Mouse (Mus musculus) left cerebral cortex, adult 11 months (tissue): ENCODE data around the gene Cfd.

Experiments used
- DNase-seq: peaks from one replicate; pipeline ENCODE4 v3.0.0; 2022; ENCODE audit warnings: low spot score

Cfd gene

GRCm38 (mm10) chr10:79918231-79919078 lies 27.8 kb downstream of the Cfd start:
- DNase-seq = no peak

DNA sequence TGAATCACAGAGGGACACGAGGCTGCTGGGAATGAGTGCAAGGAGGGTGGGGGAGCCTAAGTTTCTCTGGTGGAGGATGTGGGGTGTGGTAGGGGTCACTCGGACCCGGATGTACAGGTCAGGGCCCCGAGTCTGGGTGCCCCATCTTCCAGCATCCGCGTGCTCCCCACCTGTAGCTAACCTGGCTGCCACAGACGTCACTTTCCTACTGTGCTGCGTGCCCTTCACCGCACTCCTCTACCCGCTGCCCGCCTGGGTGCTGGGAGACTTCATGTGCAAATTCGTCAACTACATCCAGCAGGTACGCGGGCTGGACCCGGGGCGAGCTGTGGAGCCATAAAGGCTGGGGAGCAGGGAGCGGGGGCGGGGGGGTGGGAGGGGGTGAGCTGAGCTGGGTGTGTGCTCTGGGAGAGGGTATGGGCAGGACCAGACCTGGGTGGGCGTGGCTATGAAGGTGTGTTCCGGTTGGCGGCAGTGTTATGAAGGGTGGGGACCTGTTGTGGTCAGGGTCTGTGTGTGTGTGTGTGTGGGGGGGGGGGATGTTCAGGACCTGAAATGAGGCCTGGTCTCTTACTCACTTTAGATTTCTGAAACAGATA lies 28.7 kb downstream of the Cfd start:
- DNase-seq = no peak

GRCm38 (mm10) chr10:79920056-79920890 lies 29.6 kb downstream of the Cfd start:
- DNase-seq = no peak

DNA sequence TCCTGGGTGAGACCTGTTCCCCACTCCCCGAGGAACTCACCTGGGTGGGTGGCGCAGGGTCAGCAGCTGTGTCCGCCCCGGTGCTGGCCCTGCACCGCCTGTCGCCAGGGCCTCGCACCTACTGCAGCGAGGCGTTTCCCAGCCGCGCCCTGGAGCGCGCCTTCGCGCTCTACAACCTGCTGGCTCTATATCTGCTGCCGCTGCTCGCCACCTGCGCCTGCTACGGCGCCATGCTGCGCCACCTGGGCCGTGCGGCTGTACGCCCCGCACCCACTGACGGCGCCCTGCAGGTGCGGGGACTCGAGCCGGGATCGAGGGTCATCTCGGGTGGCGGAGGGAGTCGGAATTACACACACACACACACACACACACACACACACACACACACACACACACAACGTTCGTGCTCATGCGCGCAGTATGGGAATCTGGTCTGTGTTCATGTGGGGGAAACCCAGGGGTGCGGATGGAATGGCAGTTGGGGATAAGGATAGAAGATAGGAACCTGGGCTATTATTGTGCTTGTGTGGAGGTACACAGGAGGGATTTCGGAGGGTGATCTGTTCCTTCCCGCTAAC lies 30.4 kb downstream of the Cfd start, which contains the start of gene R3hdm4:
Gene R3hdm4 (minus strand): TSS at position 251 of the 578 bp plus-strand sequence.
- no peak for DNase-seq

DNA sequence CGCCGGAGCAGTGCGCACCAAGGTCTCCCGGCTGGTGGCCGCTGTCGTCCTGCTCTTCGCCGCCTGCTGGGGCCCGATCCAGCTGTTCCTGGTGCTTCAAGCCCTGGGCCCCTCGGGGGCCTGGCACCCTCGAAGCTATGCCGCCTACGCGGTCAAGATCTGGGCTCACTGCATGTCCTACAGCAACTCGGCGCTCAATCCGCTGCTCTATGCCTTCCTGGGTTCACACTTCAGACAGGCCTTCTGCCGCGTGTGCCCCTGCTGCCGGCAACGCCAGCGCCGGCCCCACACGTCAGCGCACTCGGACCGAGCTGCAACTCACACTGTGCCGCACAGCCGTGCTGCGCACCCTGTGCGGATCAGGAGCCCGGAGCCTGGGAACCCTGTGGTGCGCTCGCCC lies 30.9 kb downstream of the Cfd start:
- no peak for DNase-seq

DNA sequence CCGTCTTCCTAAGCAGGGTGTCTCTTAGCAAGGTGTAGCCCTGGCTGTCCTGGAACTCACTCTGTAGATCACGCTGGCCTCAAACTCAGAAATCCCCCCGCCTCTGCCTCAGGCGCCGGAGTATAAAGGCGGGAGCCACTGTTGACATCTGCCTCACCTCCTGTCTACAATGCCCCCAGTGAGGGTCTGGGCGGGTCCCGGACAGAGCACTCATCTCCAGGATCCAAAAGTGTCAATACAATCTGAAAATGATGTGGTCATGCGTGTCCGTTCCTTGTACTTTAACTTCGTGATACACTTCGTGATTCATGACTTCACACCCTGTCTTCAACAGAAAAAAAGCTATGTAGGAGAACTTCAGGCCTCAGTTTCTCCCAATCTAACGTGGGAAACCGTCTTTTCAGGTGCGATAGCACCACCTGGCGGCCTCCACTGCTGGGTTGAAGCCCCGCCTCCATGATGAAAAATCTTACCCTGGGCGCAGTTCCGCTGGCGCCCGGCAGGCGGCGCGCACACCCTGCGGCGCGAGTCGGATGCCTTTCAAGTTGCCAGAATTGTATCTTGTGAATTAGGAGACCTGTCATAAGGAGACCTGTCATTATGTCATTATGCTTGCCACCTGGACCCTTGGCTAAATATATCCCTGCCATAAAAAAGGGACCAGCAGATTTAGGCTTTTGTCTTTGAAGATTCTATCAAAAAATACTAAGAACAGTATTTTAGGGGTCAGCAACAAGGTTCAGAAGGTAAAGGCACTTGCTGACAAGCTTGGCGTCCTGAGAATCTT lies 34.5 kb downstream of the Cfd start:
- peak; percentile 86 for DNase-seq

DNA sequence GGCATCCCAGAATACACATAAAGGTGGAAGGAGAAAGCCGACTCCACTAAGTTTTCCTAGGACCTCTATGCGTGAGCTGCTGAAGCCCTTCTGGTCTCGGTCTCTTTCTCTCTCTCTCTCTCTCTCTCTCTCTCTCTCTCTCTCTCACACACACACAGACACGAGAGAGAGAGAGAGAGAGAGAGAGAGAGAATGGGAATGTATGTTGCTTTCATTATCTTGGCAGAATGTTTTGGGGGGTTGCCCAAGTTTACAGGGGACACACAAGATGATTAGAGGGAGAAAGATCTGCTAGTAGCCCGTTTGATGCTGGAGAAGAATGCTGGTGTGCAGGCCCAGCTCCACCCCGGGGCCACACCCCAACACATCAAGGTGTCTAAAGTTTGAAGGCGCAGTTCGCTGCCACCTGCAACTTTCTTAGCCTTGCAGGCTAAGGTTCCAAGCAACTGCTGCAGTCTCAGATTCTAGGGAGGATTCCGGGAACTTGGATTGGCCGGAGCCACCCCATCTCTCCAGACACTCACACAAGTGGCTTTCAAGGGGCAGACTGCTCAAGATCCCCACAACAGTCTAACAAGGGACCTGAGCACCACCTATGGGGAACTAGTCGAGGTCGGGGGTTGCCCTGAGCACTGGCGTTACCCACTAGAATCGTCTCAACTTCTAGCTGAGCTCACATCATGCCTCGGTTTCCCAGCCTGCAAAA lies 35.3 kb downstream of the Cfd start:
- no peak for DNase-seq

- DNase-seq = peak; percentile 82
These were observed 36.1 kb downstream of the Cfd start, which contains the start of gene Arid3a for GRCm38 (mm10) chr10:79926491-79927323. TSS of gene Arid3a (plus strand) at chr10:79927043.

DNA sequence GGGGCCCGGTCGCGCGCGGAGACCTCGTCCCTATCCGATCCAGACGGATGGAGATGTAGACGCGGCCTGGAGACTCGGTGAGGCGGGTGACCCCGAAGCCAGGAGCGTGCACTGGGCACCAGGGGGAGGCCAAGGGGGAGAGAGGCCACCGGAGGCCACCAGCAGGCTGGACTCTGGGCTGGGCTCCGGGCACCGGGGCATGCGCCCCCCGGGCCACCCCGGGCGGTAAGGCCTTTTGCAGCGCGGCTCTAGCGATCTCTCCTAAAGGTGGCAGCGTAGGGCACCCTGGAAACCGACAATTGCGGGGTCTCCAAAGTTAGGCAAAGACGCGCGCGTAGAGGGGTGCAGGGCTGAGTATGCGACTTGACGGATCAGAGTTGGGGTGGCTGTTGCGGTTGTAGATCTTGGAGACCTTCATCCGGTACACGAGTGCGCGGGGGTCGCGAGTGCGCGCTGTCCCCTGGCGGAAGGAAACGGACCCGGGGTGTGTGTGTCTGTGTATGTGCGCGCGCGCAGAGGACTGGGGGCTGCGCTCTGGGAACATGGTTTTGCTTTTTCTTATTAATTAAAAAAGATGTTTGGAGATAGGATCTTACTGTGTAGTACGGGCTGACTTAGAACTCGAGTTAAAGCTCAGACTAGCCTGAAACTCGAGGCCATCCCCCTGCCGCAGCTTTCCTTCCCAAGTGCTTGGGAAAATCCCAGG lies 36.8 kb downstream of the Cfd start:
- no peak for DNase-seq

DNA sequence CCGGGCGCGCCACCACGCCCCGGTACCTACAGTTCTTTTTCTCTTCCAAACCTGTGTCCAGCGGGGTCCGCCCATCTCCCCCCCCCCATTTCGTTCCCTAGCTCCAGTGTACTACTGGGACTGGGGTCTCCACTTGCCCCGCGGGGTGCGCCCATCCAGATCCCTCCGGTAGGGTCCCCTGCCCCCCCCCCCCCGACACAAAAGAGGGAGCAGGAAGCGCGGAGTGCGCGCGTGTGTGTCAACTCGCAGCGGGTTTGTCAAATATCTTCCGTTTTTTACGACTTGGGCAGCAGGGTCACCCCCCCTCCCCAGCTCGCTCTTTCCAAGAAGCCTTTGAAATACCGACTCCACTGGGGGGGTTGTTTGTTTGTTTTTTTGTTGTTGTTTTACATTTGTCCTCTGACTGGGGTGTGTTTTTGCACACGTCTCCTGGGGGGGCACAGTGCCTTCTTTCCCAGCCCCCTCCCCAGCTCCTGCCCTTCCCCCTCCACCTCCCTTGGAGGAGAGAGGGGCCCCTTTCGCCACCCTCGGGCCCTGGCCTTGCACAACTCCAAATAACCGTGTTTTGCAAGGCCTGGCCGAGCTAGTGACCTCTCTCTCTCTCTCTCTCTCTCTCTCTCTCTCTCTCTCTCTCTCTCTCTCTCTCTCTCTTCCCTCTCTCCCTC lies 37.5 kb downstream of the Cfd start:
- DNase-seq = no peak

GRCm38 (mm10) chr10:79928907-79929701 lies 38.5 kb downstream of the Cfd start:
- DNase-seq = no peak

DNA sequence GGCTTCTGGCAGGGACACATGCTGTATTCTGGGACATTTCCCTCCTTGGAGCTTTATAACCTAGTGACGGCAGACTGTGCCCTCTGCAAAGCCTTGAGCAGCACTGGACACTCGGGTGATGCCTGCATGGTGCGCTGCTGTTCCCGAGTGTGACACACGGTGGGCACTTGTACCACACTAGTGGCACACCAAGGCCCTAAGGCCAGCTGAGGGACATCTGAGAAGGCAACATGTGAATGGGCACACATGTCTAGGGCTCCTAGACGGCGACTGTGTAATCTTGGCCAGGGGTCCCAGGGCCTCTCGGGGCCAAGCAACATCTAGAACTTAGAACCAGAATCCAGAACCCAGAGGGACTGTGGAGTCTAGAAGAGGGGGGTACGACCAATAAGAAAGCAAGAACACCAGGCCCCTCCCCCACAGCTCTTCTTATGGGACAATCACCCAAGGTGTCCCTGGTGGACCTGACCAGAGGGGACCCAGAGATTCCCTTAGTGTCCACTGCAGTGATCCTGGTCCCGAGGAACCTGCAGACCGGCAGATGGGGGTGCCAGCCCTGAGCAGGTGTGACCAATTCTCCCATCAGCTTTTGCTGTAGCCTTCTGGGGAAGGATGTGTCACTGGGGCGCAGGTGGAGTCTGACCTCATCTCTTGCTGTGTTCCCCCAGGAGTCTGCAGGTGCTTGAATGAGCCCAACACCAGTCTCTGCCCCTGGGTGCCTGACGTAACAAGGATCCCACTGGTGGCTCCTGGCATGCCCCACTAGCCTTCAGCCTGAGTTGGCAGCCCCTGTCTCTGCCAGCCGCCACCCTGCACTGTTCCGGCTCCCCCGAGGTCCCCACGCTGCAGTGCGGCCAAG lies 39.5 kb downstream of the Cfd start:
- DNase-seq = no peak

DNA sequence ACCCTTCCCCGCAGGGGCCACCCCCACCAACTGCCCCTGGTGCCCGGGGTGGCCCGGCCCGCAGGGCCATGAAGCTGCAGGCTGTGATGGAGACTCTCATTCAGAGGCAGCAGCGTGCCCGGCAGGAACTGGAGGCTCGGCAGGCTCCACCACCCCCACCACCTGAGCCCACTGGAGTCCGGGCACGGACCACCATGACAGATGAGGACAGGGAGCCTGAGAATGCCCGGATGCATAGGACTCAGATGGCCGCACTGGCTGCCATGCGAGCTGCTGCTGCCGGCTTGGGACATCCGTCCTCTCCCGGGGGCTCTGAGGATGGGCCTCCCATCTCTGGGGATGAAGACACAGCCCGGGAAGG lies 40.2 kb downstream of the Cfd start:
- no peak for DNase-seq

DNA sequence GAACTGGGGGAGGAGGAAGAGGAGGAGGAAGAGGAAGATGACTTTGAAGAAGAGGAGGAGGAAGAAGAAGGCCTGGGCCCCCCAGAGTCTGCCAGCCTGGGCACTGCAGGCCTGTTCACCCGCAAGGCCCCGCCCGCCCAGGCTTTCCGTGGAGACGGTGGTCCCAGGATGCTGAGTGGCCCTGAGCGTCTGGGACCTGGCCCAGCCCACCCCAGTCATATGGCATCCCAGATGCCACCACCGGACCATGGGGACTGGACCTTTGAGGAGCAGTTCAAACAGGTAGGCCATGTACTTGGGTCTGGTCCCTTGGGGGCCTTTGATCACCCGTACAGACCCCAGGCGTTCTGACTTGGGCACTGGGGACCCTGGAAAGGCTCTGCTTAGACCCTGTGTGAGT lies 41.1 kb downstream of the Cfd start:
- DNase-seq = no peak

DNA sequence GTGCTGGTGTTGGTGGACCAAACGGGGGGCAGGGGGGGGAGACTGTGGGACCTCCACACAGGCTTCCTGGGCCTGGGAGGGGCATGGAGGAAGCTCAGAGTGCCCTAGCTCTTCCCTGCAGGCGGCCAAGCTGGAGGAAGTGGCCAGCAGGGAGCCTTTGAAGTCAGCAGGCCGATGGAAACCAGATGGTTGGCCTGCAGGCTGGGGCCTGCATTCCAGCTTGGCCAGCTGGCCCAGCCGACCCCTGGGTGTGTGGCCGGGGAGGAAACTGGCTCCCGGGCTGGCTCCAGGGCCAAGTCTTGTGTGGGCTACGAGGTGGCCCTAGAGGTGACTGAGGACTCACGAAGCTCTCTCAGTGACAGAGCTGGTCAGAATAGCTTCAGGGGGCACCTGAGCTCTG lies 42.1 kb downstream of the Cfd start:
- no peak for DNase-seq

- no peak for DNase-seq
These were observed 42.6 kb downstream of the Cfd start for GRCm38 (mm10) chr10:79933145-79933679.

DNA sequence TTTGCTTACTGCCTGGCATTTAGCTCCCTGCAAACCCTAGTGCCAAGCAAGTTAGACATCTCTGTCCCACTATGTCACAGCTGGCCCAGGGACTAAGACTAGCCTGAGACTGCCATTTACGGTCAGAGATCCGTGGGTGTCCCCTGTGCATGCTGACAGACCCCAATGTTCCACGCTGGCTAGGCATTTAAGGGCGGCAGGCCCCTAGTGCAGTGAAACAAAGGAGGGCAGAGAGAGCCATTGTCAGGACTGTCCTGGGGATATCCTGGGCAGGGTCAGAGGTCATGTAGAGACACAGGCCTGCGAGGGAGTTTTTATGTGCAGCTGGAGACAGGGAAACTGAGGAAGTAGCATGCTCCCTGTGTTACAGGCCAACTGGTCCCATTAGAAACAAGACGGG lies 43.2 kb downstream of the Cfd start:
- DNase-seq = no peak
